Mouse (Mus musculus): Measurements from ENCODE around the gene Nos1ap. TPM values are rescaled to one million over a fixed set of nuclear protein-coding genes. Genes with fewer than 3 reads are reported as not detected.

Nos1ap gene
- polyA plus RNA-seq, 1 experiment from 2014 or later = 7.6 TPM

- in situ Hi-C loops (cut with MboI; ENCODE audit: low pct_unique_long_range_greater_than_20kb) = no loop called here
- TF ChIP-seq CTCF (IDR thresholded peaks at IDR 0.05) = no peak
- ChIA-PET POLR2A (no interaction called here), CTCF (no interaction called here)
- no peak for DNase-seq (ENCODE audit: low read depth, low spot score)
- ATAC-seq = no peak
- H3K27me3 ChIP-seq = no peaks in the 10 kb centered on the region
Measured at GRCm38 (mm10) chr1:170466099-170467009, 123.3 kb downstream of the Nos1ap start.

- CTCF ChIA-PET = interaction anchor here (1.1 kb wide), 1 partner anchor 26 kb away, joined by 3 read pairs; no protein-coding TSS in a partner anchor
- TF ChIP-seq CTCF (IDR thresholded peaks at IDR 0.05) = no peak
- in situ Hi-C loops (cut with MboI; ENCODE audit: low pct_unique_long_range_greater_than_20kb) = no loop called here
Measured at GRCm38 (mm10) chr1:170462140-170462539, 127.5 kb downstream of the Nos1ap start.

GRCm38 (mm10) chr1:170459896-170460602 is 129.6 kb downstream of the Nos1ap start:
- no peaks in the 10 kb centered on the region for H3K27me3 ChIP-seq
- no peak for DNase-seq (ENCODE audit: low read depth, low spot score)
- TF ChIP-seq CTCF (IDR thresholded peaks at IDR 0.05) = no peak
- no peak for ATAC-seq
- ChIA-PET POLR2A (no interaction called here), CTCF (interaction anchor here (0.9 to 1.1 kb wide), 2 partner anchors 9 to 11 kb away, joined by 4 read pairs; no protein-coding TSS in a partner anchor)
- in situ Hi-C loops (cut with MboI; ENCODE audit: low pct_unique_long_range_greater_than_20kb) = no loop called here

More at GRCm38 (mm10) chr1:170462140-170462539, 127.5 kb downstream of the Nos1ap start:
- DNase-seq (ENCODE audit: low read depth, low spot score) (no peak), ATAC-seq (no peak)
- H3K27me3 ChIP-seq = no peaks in the 10 kb centered on the region
- POLR2A ChIA-PET = no interaction called here

- no peak for TF ChIP-seq CTCF (IDR thresholded peaks at IDR 0.05)
- ChIA-PET POLR2A (interaction anchor here (0.7 to 0.9 kb wide), 2 partner anchors 23 to 985 kb away, joined by 3 read pairs; no protein-coding TSS in a partner anchor), CTCF (interaction anchor here (1.1 kb wide), 1 partner anchor 11 kb away, joined by 3 read pairs; no protein-coding TSS in a partner anchor)
- no peak for DNase-seq (ENCODE audit: low read depth, low spot score)
- ATAC-seq = peak; percentile 90
- H3K27me3 ChIP-seq = no peaks in the 10 kb centered on the region
- in situ Hi-C loops (cut with MboI; ENCODE audit: low pct_unique_long_range_greater_than_20kb) = no loop called here
Measured at GRCm38 (mm10) chr1:170457673-170458072, 132.0 kb downstream of the Nos1ap start.

GRCm38 (mm10) chr1:170455910-170456700 is 133.6 kb downstream of the Nos1ap start:
- ChIA-PET POLR2A (no interaction called here), CTCF (interaction anchor here (1.0 to 1.1 kb wide), 2 partner anchors 9 to 45 kb away, joined by 3 read pairs; no protein-coding TSS in a partner anchor)
- ATAC-seq (no peak), DNase-seq (ENCODE audit: low read depth, low spot score) (no peak)
- TF ChIP-seq CTCF (IDR thresholded peaks at IDR 0.05) = no peak
- in situ Hi-C loops (cut with MboI; ENCODE audit: low pct_unique_long_range_greater_than_20kb) = no loop called here
- no peaks in the 10 kb centered on the region for H3K27me3 ChIP-seq

GRCm38 (mm10) chr1:170455387-170455786 is 134.3 kb downstream of the Nos1ap start:
- TF ChIP-seq CTCF (IDR thresholded peaks at IDR 0.05) = no peak
- in situ Hi-C loops (cut with MboI; ENCODE audit: low pct_unique_long_range_greater_than_20kb) = no loop called here
- POLR2A ChIA-PET = no interaction called here
- no peak for ATAC-seq
- CTCF ChIA-PET = no interaction called here
- no peak for DNase-seq (ENCODE audit: low read depth, low spot score)
- H3K27me3 ChIP-seq = no peaks in the 10 kb centered on the region

GRCm38 (mm10) chr1:170453455-170453854 is 136.2 kb downstream of the Nos1ap start:
- H3K27me3 ChIP-seq = no peaks in the 10 kb centered on the region
- CTCF ChIA-PET = interaction anchor here (1.5 kb wide), 1 partner anchor 160 kb away, joined by 3 read pairs; no protein-coding TSS in a partner anchor
- no peak for DNase-seq (ENCODE audit: low read depth, low spot score)
- in situ Hi-C loops (cut with MboI; ENCODE audit: low pct_unique_long_range_greater_than_20kb) = no loop called here
- no peak for TF ChIP-seq CTCF (IDR thresholded peaks at IDR 0.05)
- POLR2A ChIA-PET = no interaction called here
- no peak for ATAC-seq

GRCm38 (mm10) chr1:170448244-170448643 is 141.4 kb downstream of the Nos1ap start:
- TF ChIP-seq CTCF (IDR thresholded peaks at IDR 0.05) = no peak
- H3K27me3 ChIP-seq = no peaks in the 10 kb centered on the region
- ATAC-seq (no peak), DNase-seq (ENCODE audit: low read depth, low spot score) (no peak)
- ChIA-PET POLR2A (no interaction called here), CTCF (no interaction called here)
- in situ Hi-C loops (cut with MboI; ENCODE audit: low pct_unique_long_range_greater_than_20kb) = no loop called here

- CTCF ChIA-PET = interaction anchor here (1.6 kb wide), 1 partner anchor 14 kb away, joined by 3 read pairs; no protein-coding TSS in a partner anchor
- no peak for TF ChIP-seq CTCF (IDR thresholded peaks at IDR 0.05)
- DNase-seq (ENCODE audit: low read depth, low spot score) (peak; percentile 33), ATAC-seq (peak; percentile 54)
- in situ Hi-C loops (cut with MboI; ENCODE audit: low pct_unique_long_range_greater_than_20kb) = no loop called here
- POLR2A ChIA-PET = no interaction called here
- H3K27me3 ChIP-seq = no peaks in the 10 kb centered on the region
Measured at GRCm38 (mm10) chr1:170445458-170445857, 144.2 kb downstream of the Nos1ap start.

- no peaks in the 10 kb centered on the region for H3K27me3 ChIP-seq
- CTCF ChIA-PET = interaction anchor here (1.1 kb wide), 1 partner anchor 9 kb away, joined by 3 read pairs; no protein-coding TSS in a partner anchor
- DNase-seq (ENCODE audit: low read depth, low spot score) (no peak), ATAC-seq (no peak)
- POLR2A ChIA-PET = no interaction called here
- no peak for TF ChIP-seq CTCF (IDR thresholded peaks at IDR 0.05)
- in situ Hi-C loops (cut with MboI; ENCODE audit: low pct_unique_long_range_greater_than_20kb) = no loop called here
Measured at GRCm38 (mm10) chr1:170440367-170440766, 149.3 kb downstream of the Nos1ap start.
